Mouse (Mus musculus) megakaryocyte, embryonic 14.5 days (primary cell): ENCODE data around the gene Evi5.

Source experiments
- FLI1 ChIP-seq: IDR thresholded peaks from 2 replicates; pipeline ENCODE4 v1.6.1; 2012; ENCODE audit warnings: low read length, inconsistent platforms, mixed read lengths
- GATA1 ChIP-seq: IDR thresholded peaks from 3 replicates; pipeline ENCODE4 v1.6.1; 2012; ENCODE audit warnings: mixed read lengths, low read length, inconsistent platforms, borderline replicate concordance

DNA sequence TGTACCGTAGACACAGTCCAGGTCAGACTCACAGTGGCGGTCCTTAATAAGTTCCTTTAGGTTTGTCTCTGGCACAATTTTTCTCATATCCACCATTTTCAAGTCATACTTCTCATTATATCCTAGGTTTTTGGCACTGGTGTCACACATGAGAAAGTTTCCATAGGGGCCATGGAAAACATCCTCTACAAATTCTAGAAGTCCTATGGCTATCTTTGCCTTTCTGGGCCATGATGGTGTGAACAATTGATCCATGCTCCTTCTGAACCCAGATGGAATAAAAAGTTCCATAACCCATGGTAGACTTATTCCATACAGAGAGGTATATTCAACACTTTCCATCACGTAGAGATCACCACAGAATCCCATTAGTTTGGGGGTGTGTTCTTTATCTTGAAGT, 34.8 kb upstream of the Evi5 start:
- no peak for TF ChIP-seq GATA1
- no peak for TF ChIP-seq FLI1
